Mouse (Mus musculus): ENCODE measurements around the gene Arl6ip1. TPM values are rescaled to one million over a fixed set of nuclear protein-coding genes. Genes with fewer than 3 reads are reported as not detected.
"Not testable (repeated sequence)": the region's sequence is repeated elsewhere in the genome, so short reads cannot be mapped to it uniquely, and the experiment has no call there.

Arl6ip1 gene
- polyA plus RNA-seq (2015; fragmentation: Nextera tagmentation; extraction: Ambion mirVana) = 571 and 593 TPM in 2 replicates

GRCm38 (mm10) chr7:118129430-118130041 is at the start of gene Arl6ip1:
Gene Arl6ip1 (minus strand): TSS chr7:118129662.
- Histone ChIP-seq H3K27me3 (no peaks in the 10 kb centered on the region), H3K9me3 (no peaks in the 10 kb centered on the region), H3K27ac (peak within 1 kb of the TSS; percentile 90), H3K4me2 (peak within 1 kb of the TSS; percentile 67), H3K4me1 (replicated peaks) (peaks cover 29% of the 10 kb centered on the region), H3K36me3 (peaks cover 10% of the 10 kb centered on the region), H3K4me3 (peak within 1 kb of the TSS; percentile 90), H3K9ac (peak within 1 kb of the TSS; percentile 91)
- peak; percentile 100 for ATAC-seq (ENCODE audit: low FRiP score)
- WGBS = under 1% methylated on average over 39 of the region's 39 CpGs

GRCm38 (mm10) chr7:118175821-118176355 is 46.4 kb upstream of the Arl6ip1 start:
- H3K9ac ChIP-seq = no peak overlapping the region

DNA sequence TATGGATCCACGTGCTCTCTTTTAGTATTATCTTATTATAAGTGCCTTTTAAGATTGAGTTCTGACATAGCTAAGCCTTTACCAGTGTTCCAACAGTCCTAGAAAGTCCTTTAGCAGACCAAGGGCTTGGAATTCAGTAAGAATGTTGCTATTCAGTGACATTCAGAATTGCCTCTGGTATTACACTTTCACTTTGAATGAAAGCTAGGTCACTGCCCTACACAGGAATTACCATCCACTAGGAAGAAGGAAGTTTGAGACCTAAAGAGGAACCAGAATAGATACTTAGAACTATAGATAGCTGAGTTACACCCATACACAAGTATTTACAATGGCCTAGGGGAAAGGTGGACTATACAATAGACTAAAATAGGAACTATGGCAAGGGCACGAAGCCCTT is 40.7 kb upstream of the Arl6ip1 start:
- H3K4me3 ChIP-seq; H3K27me3 ChIP-seq; H3K4me1 ChIP-seq (replicated peaks); H3K4me2 ChIP-seq; H3K27ac ChIP-seq; ATAC-seq (ENCODE audit: low FRiP score); H3K9ac ChIP-seq; H3K9me3 ChIP-seq: not testable (repeated sequence)
- 89% methylated on average over 2 of the region's 2 CpGs for WGBS
- peaks cover 70% of the 10 kb centered on the region for H3K36me3 ChIP-seq

More at GRCm38 (mm10) chr7:118175821-118176355, 46.4 kb upstream of the Arl6ip1 start:
- H3K4me1 ChIP-seq (replicated peaks) = no peaks in the 10 kb centered on the region
- ATAC-seq (ENCODE audit: low FRiP score) = no peak
- no peaks in the 10 kb centered on the region for H3K27me3 ChIP-seq
- H3K36me3 ChIP-seq = peaks cover 60% of the 10 kb centered on the region
- no peak overlapping the region for H3K4me3 ChIP-seq
- H3K27ac ChIP-seq = no peak overlapping the region
- no peak overlapping the region for H3K4me2 ChIP-seq
- no peaks in the 10 kb centered on the region for H3K9me3 ChIP-seq
- WGBS = 96% methylated on average over 1 of the region's 1 CpGs

GRCm38 (mm10) chr7:118163006-118163405 is 33.5 kb upstream of the Arl6ip1 start:
- Histone ChIP-seq H3K27me3 (no peaks in the 10 kb centered on the region), H3K4me1 (replicated peaks) (no peaks in the 10 kb centered on the region), H3K4me2 (no peak overlapping the region), H3K9ac (no peak overlapping the region), H3K36me3 (peaks cover 47% of the 10 kb centered on the region), H3K27ac (no peak overlapping the region), H3K4me3 (no peak overlapping the region), H3K9me3 (no peaks in the 10 kb centered on the region)
- no peak for ATAC-seq (ENCODE audit: low FRiP score)
- WGBS = 89% methylated on average over 8 of the region's 8 CpGs

- Histone ChIP-seq H3K4me3 (no peak overlapping the region), H3K9me3 (no peaks in the 10 kb centered on the region), H3K36me3 (peaks cover 47% of the 10 kb centered on the region), H3K9ac (no peak overlapping the region), H3K4me1 (replicated peaks) (no peaks in the 10 kb centered on the region), H3K27ac (no peak overlapping the region), H3K27me3 (no peaks in the 10 kb centered on the region), H3K4me2 (no peak overlapping the region)
- 99% methylated on average over 3 of the region's 3 CpGs for WGBS
- ATAC-seq (ENCODE audit: low FRiP score) = no peak
Measured at GRCm38 (mm10) chr7:118160121-118160520, 30.7 kb upstream of the Arl6ip1 start.

GRCm38 (mm10) chr7:118156461-118156860 is 27.0 kb upstream of the Arl6ip1 start:
- Histone ChIP-seq H3K36me3 (peaks cover 76% of the 10 kb centered on the region), H3K27me3 (no peaks in the 10 kb centered on the region), H3K4me1 (replicated peaks) (no peaks in the 10 kb centered on the region), H3K27ac (no peak overlapping the region), H3K9me3 (no peaks in the 10 kb centered on the region), H3K9ac (no peak overlapping the region), H3K4me2 (no peak overlapping the region), H3K4me3 (no peak overlapping the region)
- WGBS = 96% methylated on average over 7 of the region's 7 CpGs
- no peak for ATAC-seq (ENCODE audit: low FRiP score)

DNA sequence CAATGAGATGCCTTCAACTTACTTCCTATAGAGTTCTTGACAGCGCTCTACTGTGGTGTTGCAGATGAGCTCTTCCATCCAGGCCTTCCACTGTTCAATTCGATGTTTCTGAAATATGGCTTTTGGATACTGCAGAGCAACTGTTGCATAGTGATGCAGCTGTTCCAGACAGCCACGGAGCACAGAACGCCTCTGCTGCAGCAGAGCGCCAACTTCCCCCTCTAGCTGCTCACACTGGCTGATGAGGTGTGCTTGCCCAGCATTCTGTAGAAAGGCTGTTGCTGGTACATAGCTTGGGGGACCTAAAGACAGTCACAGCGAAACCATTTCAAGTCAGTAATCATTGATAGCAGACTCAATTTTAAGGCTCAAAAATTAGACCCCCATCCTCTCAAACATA is 24.7 kb upstream of the Arl6ip1 start:
- WGBS = 96% methylated on average over 6 of the region's 6 CpGs
- H3K36me3 ChIP-seq = peaks cover 73% of the 10 kb centered on the region

DNA sequence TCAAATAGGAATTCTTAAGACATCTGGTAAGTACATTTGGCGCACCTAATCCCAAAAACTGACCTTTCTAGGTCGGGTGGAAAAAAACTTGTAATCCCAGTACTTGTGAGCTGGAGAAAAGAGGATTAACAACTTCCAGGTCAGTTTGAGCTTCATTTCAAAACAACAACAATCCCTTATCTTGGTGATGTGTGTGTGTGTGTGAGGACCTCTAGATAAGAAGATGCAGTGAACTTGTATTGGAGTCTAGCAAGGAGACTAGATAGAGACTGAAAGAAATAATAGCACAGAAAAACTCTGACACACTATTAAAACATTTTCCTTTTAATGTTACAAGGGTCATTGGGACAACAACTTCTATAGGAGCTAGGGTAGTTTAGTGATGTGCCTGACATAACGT is 14.1 kb upstream of the Arl6ip1 start:
- H3K4me1 ChIP-seq (replicated peaks) = no peaks in the 10 kb centered on the region
- peaks cover 72% of the 10 kb centered on the region for H3K36me3 ChIP-seq
- 88% methylated on average over 3 of the region's 3 CpGs for WGBS
- H3K27me3 ChIP-seq = no peaks in the 10 kb centered on the region
- H3K4me2 ChIP-seq = no peak overlapping the region
- H3K9me3 ChIP-seq = no peaks in the 10 kb centered on the region
- no peak overlapping the region for H3K27ac ChIP-seq
- H3K9ac ChIP-seq = no peak overlapping the region
- no peak overlapping the region for H3K4me3 ChIP-seq
- ATAC-seq (ENCODE audit: low FRiP score) = no peak

More for the DNA sequence above, 24.7 kb upstream of the Arl6ip1 start:
- no peaks in the 10 kb centered on the region for H3K4me1 ChIP-seq (replicated peaks)
- no peaks in the 10 kb centered on the region for H3K27me3 ChIP-seq
- H3K27ac ChIP-seq = no peak overlapping the region
- no peaks in the 10 kb centered on the region for H3K9me3 ChIP-seq
- H3K4me2 ChIP-seq = no peak overlapping the region
- ATAC-seq (ENCODE audit: low FRiP score) = no peak
- H3K4me3 ChIP-seq = no peak overlapping the region
- H3K9ac ChIP-seq = no peak overlapping the region

- no peak overlapping the region for H3K4me3 ChIP-seq
- peaks cover 67% of the 10 kb centered on the region for H3K36me3 ChIP-seq
- H3K4me2 ChIP-seq = no peak overlapping the region
- H3K9ac ChIP-seq = no peak overlapping the region
- ATAC-seq (ENCODE audit: low FRiP score) = no peak
- WGBS = 87% methylated on average over 4 of the region's 4 CpGs
- H3K27me3 ChIP-seq = no peaks in the 10 kb centered on the region
- H3K27ac ChIP-seq = no peak overlapping the region
- no peaks in the 10 kb centered on the region for H3K9me3 ChIP-seq
- no peaks in the 10 kb centered on the region for H3K4me1 ChIP-seq (replicated peaks)
Measured at GRCm38 (mm10) chr7:118143123-118143522, 13.7 kb upstream of the Arl6ip1 start.

- Histone ChIP-seq H3K4me1 (replicated peaks) (no peaks in the 10 kb centered on the region), H3K9me3 (no peaks in the 10 kb centered on the region), H3K4me3 (no peak overlapping the region), H3K9ac (no peak overlapping the region), H3K36me3 (peaks cover 74% of the 10 kb centered on the region), H3K4me2 (no peak overlapping the region), H3K27ac (no peak overlapping the region), H3K27me3 (no peaks in the 10 kb centered on the region)
- ATAC-seq (ENCODE audit: low FRiP score) = no peak
- WGBS = 93% methylated on average over 7 of the region's 7 CpGs
Measured at GRCm38 (mm10) chr7:118141271-118141670, 11.8 kb upstream of the Arl6ip1 start.

- no peak overlapping the region for H3K4me3 ChIP-seq
- ATAC-seq (ENCODE audit: low FRiP score) = no peak
- H3K36me3 ChIP-seq = peaks cover 46% of the 10 kb centered on the region
Measured at GRCm38 (mm10) chr7:118135128-118135527, 5.7 kb upstream of the Arl6ip1 start.

DNA sequence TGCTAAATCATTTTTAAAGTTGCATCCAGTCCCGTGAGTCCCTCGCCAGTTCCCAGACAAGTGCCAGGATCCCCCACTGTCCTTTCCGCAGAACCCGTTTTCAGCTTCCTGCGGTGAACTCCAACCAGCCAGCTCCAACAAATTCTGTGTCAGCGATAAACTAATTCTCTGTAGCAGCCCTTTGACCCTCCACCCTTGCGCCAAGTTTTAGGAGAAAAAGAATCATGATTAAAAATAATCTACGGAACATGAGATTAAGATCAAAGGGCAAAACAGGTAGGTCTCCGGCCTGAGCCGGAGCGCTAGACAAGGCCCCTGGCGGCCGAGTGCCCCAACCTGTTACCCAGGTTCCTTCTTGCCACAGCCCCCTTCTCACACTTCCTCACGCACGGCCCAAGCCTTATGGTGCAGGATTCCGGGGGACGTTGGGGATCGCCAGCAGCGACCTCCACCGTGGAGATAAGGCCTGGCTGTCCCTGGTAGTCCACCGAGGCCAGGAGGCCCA is 485 bp downstream of the Arl6ip1 start:
- under 1% methylated on average over 21 of the region's 21 CpGs for WGBS
- no peaks in the 10 kb centered on the region for H3K27me3 ChIP-seq

More at GRCm38 (mm10) chr7:118135128-118135527, 5.7 kb upstream of the Arl6ip1 start:
- H3K4me1 ChIP-seq (replicated peaks) = peaks cover 2% of the 10 kb centered on the region; the same call in 1 of the 2 replicates
- no peaks in the 10 kb centered on the region for H3K27me3 ChIP-seq
- H3K9me3 ChIP-seq = no peaks in the 10 kb centered on the region
- no peak overlapping the region for H3K9ac ChIP-seq
- H3K27ac ChIP-seq = no peak overlapping the region
- H3K4me2 ChIP-seq = no peak overlapping the region
- 72% methylated on average over 11 of the region's 11 CpGs for WGBS

More for the DNA sequence above, 485 bp downstream of the Arl6ip1 start:
- peak; percentile 87 for ATAC-seq (ENCODE audit: low FRiP score)
- Histone ChIP-seq H3K4me2 (peak overlapping the region; percentile 67), H3K27ac (peak overlapping the region; percentile 89), H3K4me1 (replicated peaks) (peaks cover 29% of the 10 kb centered on the region), H3K36me3 (peaks cover 14% of the 10 kb centered on the region), H3K9ac (peak overlapping the region; percentile 91), H3K4me3 (peak overlapping the region; percentile 90), H3K9me3 (no peaks in the 10 kb centered on the region)

Measured in hindbrain, embryonic 13.5 days (tissue).